Mouse (Mus musculus) right cerebral cortex, postnatal 10 days (tissue): ENCODE measurements around the gene Rab38.

Experiments used
- DNase-seq, 2 experiments: peaks; one replicate each; pipeline ENCODE4 v3.0.0; 2021; ENCODE audit warnings: low spot score in 2 of 2

The Rab38 gene

GRCm38 (mm10) chr7:88527100-88527671 lies 97.1 kb downstream of the Rab38 start:
- no peak for DNase-seq

- no peak for DNase-seq
Observed at GRCm38 (mm10) chr7:88536127-88536531, 106.1 kb downstream of the Rab38 start.

- no peak for DNase-seq
Observed at GRCm38 (mm10) chr7:88536743-88537142, 106.7 kb downstream of the Rab38 start.
